Mouse (Mus musculus): ENCODE measurements around the gene Mrap2.

DNA sequence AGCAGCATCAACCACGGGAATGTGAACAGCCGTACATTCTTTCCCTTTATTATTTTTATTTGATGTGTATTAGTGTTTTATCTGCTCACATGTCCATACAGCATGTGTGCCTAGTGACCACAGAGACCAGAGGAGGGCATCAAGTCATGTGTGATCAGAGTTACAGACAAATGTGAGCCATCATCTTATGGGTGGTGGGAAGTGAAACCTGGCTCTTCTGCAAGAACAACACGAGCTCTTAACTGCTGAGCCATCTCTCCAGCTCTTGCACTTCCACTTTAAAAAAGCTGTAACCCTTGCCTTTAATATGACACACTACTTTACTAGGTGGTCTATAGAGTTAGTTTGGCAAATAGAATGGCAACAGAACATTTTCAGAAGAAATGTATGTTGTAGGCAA is 27.4 kb downstream of the Mrap2 start:
- TF ChIP-seq POLR2A (IDR thresholded peaks at IDR 0.05; ENCODE audit: control insufficient read depth in 1 of 2, insufficient read depth in 1 of 2, low read depth in 1 of 2, low read length in 2 of 2, poor library complexity in 1 of 2), result no peak
- no peak for TF ChIP-seq CTCF (IDR thresholded peaks at IDR 0.05 in 2 of 3, conservative IDR thresholded peaks at IDR 0.05 in 1 of 3; ENCODE audit: control insufficient read depth in 1 of 3, insufficient read depth in 1 of 3, low read depth in 2 of 3, low read length in 3 of 3, poor library complexity in 1 of 3, severe bottlenecking in 1 of 3)
- no peak for TF ChIP-seq GATA1 (IDR thresholded peaks at IDR 0.05; ENCODE audit: low read depth, low read length)
- TF ChIP-seq ZC3H11A (IDR thresholded peaks at IDR 0.05; ENCODE audit: low read depth, low read length), result no peak
- no peak for TF ChIP-seq ZMIZ1 (IDR thresholded peaks at IDR 0.05; ENCODE audit: low read depth, low read length)
- TF ChIP-seq SMC3 (IDR thresholded peaks at IDR 0.05; ENCODE audit: low read depth, low read length), result no peak
- TF ChIP-seq RCOR1 (IDR thresholded peaks at IDR 0.05; ENCODE audit: low read depth, low read length), result no peak
- no peak for TF ChIP-seq EP300 (IDR thresholded peaks at IDR 0.05; ENCODE audit: low read depth in 1 of 2, low read length in 2 of 2)
- TF ChIP-seq MEF2A (IDR thresholded peaks at IDR 0.05; ENCODE audit: extremely low read depth, insufficient replicate concordance, low read depth, low read length, poor library complexity, severe bottlenecking), result no peak
- TF ChIP-seq HCFC1 (IDR thresholded peaks at IDR 0.05; ENCODE audit: low read depth, low read length), result no peak
- TF ChIP-seq ZKSCAN1 (IDR thresholded peaks at IDR 0.05; ENCODE audit: low read depth, low read length), result no peak
- TF ChIP-seq MAX (IDR thresholded peaks at IDR 0.05; ENCODE audit: low read length), result no peak
- no peak for TF ChIP-seq CHD2 (IDR thresholded peaks at IDR 0.05; ENCODE audit: low read length)
- TF ChIP-seq ELF1 (IDR thresholded peaks at IDR 0.05; ENCODE audit: low read depth, low read length), result no peak
